Mouse (Mus musculus) C2C12 (cell line): ENCODE results near the gene Mien1. TPM values are rescaled to one million over a fixed set of nuclear protein-coding genes. Genes with fewer than 3 reads are reported as not detected.

ENCODE experiments used
- H3K27me3 ChIP-seq: one replicate; pipeline ENCODE4 v1.6.1; 2011; ENCODE audit not compliant: control insufficient read depth, insufficient read depth, insufficient read length
- H3K36me3 ChIP-seq: one replicate; pipeline ENCODE4 v1.6.1; 2011; ENCODE audit not compliant: control insufficient read depth, insufficient read depth
- H3K4me3 ChIP-seq: one replicate; pipeline ENCODE4 v1.5.1; 2011; ENCODE audit warnings: mild to moderate bottlenecking, control low read depth; ENCODE audit not compliant: poor library complexity, insufficient read depth, severe bottlenecking
- H3K79me2 ChIP-seq: one replicate; pipeline ENCODE4 v1.6.1; 2011; ENCODE audit not compliant: control insufficient read depth, insufficient read depth
- H3K79me3 ChIP-seq: one replicate; pipeline ENCODE4 v1.6.1; 2011; ENCODE audit warnings: low read depth, control low read depth
- H3ac ChIP-seq: one replicate; pipeline ENCODE3; 2011; ENCODE audit warnings: low read depth; ENCODE audit not compliant: control insufficient read depth, insufficient read length
- CEBPB ChIP-seq: IDR thresholded peaks from one replicate; pipeline ENCODE4 v1.6.1; 2011; ENCODE audit warnings: low read depth, mild to moderate bottlenecking, control low read depth, moderate library complexity
- CTCF ChIP-seq: IDR thresholded peaks from one replicate; pipeline ENCODE4 v1.5.1; 2011; ENCODE audit not compliant: control insufficient read depth, insufficient read depth, insufficient read length
- FOSL1 ChIP-seq: IDR thresholded peaks from one replicate; pipeline ENCODE4 v1.8.0; 2011; ENCODE audit warnings: mild to moderate bottlenecking, low read length; ENCODE audit not compliant: poor library complexity, insufficient read depth, severe bottlenecking
- MAX ChIP-seq: IDR thresholded peaks from one replicate; pipeline ENCODE4 v1.6.1; 2011; ENCODE audit warnings: mild to moderate bottlenecking, control low read depth
- MYOD1 ChIP-seq: IDR thresholded peaks from one replicate; pipeline ENCODE4 v1.6.1; 2011; ENCODE audit warnings: low read depth; ENCODE audit not compliant: control insufficient read depth, insufficient read length
- MYOG ChIP-seq: IDR thresholded peaks from one replicate; pipeline ENCODE4 v1.6.1; 2011; ENCODE audit not compliant: control insufficient read depth, insufficient read length; ENCODE audit errors: extremely low read depth
- USF1 ChIP-seq: IDR thresholded peaks from one replicate; pipeline ENCODE4 v1.6.1; 2011; ENCODE audit warnings: low read depth, mild to moderate bottlenecking, control low read depth, moderate library complexity
- polyA plus RNA-seq: library from polyadenylated mRNA; unstranded; fragments of >200 nt; fragmentation: generic; extraction: Trizol; gene quantifications from one replicate; pipeline ENCODE4 v1.2.1, GENCODE M21; 2012; ENCODE audit warnings: missing spikeins

Mien1 gene
- polyA plus RNA-seq, 1 experiment: 73.7 TPM

- no peak for TF ChIP-seq CTCF
- TF ChIP-seq MYOG: no peak
- no peak for TF ChIP-seq CEBPB
- TF ChIP-seq USF1: no peak
- no peak overlapping the region for H3ac ChIP-seq
Measured at GRCm38 (mm10) chr11:98397946-98398345, 40.8 kb downstream of the Mien1 start.

GRCm38 (mm10) chr11:98395041-98395440 lies 43.8 kb downstream of the Mien1 start:
- Histone ChIP-seq H3ac (no peak overlapping the region), H3K36me3 (no peaks in the 10 kb centered on the region), H3K4me3 (no peak overlapping the region), H3K27me3 (peaks cover 8% of the 10 kb centered on the region), H3K79me3 (no peaks in the 10 kb centered on the region), H3K79me2 (no peaks in the 10 kb centered on the region)
- TF ChIP-seq CEBPB (no peak), CTCF (no peak), MYOG (no peak), USF1 (no peak)

More at GRCm38 (mm10) chr11:98397946-98398345, 40.8 kb downstream of the Mien1 start:
- H3K27me3 ChIP-seq: no peaks in the 10 kb centered on the region
- H3K79me3 ChIP-seq: no peaks in the 10 kb centered on the region
- no peaks in the 10 kb centered on the region for H3K79me2 ChIP-seq
- H3K4me3 ChIP-seq: no peak overlapping the region
- H3K36me3 ChIP-seq: no peaks in the 10 kb centered on the region

DNA sequence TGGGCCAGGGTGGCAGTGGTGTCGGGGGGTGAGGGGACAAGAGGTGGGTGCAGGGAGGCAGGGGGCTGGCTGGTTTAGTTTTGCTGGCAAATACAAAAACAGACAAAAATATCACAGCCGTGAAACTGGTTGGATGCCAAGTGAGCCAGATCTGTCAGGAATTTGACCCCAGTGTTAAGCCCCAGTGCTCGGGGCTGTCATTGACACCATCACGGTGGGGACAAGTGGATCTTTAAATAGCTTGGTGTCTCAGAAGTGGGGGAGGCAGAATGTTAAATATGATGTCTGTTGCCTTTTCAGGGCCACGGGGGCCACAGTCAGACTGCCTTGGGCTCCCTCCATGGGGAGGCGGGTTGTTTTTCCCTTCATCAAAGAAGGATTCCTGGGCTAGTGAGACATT lies 44.5 kb downstream of the Mien1 start:
- no peaks in the 10 kb centered on the region for H3K36me3 ChIP-seq
- H3K79me3 ChIP-seq: no peaks in the 10 kb centered on the region
- H3K79me2 ChIP-seq: no peaks in the 10 kb centered on the region
- peaks cover 8% of the 10 kb centered on the region for H3K27me3 ChIP-seq
- TF ChIP-seq MAX (no peak), CEBPB (no peak), MYOD1 (no peak), FOSL1 (no peak), MYOG (no peak), CTCF (no peak), USF1 (no peak)
- H3ac ChIP-seq: no peak overlapping the region
- no peak overlapping the region for H3K4me3 ChIP-seq

DNA sequence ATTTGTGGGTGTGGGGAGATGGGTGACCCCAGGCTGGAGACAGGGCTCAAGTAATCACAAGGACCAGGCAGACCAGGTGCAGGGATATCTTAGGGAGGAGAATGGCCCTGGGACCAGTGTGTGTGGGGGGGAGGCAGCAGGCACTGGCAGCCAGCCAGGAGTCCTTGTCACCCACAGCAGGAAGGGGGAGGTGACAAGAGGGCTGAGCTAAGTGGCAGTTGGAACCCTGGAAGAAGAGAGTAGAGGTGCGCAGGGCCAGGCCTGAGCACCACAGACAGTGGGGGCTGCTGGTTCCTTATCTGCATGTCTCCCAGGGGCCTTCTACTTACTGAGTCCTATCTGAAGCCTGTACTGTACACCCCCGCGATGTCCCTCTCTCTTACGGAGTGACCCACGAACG lies 45.5 kb downstream of the Mien1 start:
- Histone ChIP-seq H3K27me3 (peaks cover 8% of the 10 kb centered on the region), H3ac (no peak overlapping the region), H3K4me3 (no peak overlapping the region), H3K79me2 (no peaks in the 10 kb centered on the region), H3K79me3 (no peaks in the 10 kb centered on the region), H3K36me3 (no peaks in the 10 kb centered on the region)
- TF ChIP-seq MYOG: no peak
- no peak for TF ChIP-seq FOSL1
- no peak for TF ChIP-seq MYOD1
- no peak for TF ChIP-seq CEBPB
- no peak for TF ChIP-seq USF1

- H3K4me3 ChIP-seq: no peak overlapping the region
- H3K36me3 ChIP-seq: no peaks in the 10 kb centered on the region
- H3K79me2 ChIP-seq: no peaks in the 10 kb centered on the region
- no peaks in the 10 kb centered on the region for H3K79me3 ChIP-seq
- no peak for TF ChIP-seq FOSL1
- TF ChIP-seq CTCF: no peak
- no peak for TF ChIP-seq MYOD1
- TF ChIP-seq USF1: no peak
- TF ChIP-seq MYOG: no peak
- no peak for TF ChIP-seq CEBPB
- TF ChIP-seq MAX: no peak
- H3K27me3 ChIP-seq: peaks cover 11% of the 10 kb centered on the region
- peak overlapping the region; percentile 27 for H3ac ChIP-seq
Measured at GRCm38 (mm10) chr11:98392645-98393044, 46.1 kb downstream of the Mien1 start.

DNA sequence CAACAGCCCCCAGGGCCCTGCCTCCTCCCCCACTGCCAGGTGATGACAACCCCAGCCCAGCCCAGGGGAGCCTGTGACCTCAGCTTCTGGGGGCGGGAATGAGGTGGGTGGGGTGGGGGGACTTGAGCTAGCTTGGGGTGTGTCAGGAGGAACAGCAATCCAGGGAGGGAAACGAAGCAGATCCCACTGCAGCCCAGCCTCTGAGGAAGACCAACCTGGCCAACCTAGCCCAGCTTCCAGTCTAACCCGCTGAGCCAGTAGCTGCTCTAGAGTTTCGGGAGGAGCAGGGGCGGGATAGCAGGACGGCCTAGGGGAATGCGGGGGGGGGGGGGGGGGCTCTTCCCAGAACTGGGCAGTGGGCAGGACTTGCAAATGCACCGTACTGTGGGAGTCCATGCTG lies 46.8 kb downstream of the Mien1 start:
- H3K79me2 ChIP-seq: no peaks in the 10 kb centered on the region
- no peaks in the 10 kb centered on the region for H3K36me3 ChIP-seq
- no peak for TF ChIP-seq CEBPB
- H3K4me3 ChIP-seq: no peak overlapping the region
- H3K79me3 ChIP-seq: no peaks in the 10 kb centered on the region
- H3K27me3 ChIP-seq: peaks cover 14% of the 10 kb centered on the region
- no peak overlapping the region for H3ac ChIP-seq
